ENCODE assay signal across 8 mouse cellular contexts in the genomic region with DNA sequence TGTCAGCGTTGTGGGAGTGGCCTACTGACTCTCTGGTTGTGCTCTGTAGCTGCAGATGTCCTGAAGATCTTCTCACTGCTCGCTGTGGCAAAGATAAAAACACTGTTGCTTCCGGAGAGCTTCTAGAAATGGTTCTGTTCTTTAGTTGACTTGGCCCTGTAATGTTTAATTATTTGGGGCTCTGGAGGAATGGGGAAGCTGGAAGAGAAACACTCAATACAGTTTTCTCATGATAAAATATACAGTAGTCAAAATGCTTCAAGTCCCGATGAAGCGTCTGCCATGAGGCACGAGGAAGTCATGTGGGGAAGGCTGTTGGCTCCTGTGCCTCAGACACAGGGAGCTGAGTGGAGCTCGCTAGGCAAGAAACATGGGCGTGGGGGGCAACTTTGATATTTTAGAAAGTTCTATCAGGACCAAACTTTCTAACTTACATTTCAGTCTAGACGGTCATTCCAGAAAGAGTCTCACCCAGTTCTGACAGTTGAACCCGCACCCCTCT. TPM values are rescaled to one million over a fixed set of nuclear protein-coding genes. Genes with fewer than 3 reads are reported as not detected.
A peak's percentile ranks its signal among the peaks of the same experiment; 100 is the strongest.
DNase-seq lines count a peak whose midpoint lies in the region; ATAC-seq lines count a peak whose summit lies in the region.

No protein-coding gene starts in this region.

- intact Hi-C loops in heart, postnatal 10 days (cut with DNase I) = no loop called here

- H3K36me3 ChIP-seq in megakaryocyte, embryonic 14.5 days (replicated peaks; ENCODE audit: low read length) = peaks cover 15% of the 10 kb centered on the region

- ATAC-seq in common myeloid progenitor, adult 5-6 weeks (replicated peaks; ENCODE audit: low read depth, poor library complexity, severe bottlenecking) = peak; percentile 87

- peaks cover 80% of the 10 kb centered on the region for H3K4me1 ChIP-seq in megakaryocyte, embryonic 14.5 days

- H3K4me3 ChIP-seq in megakaryocyte, embryonic 14.5 days (replicated peaks) = peak overlapping the region; percentile 78

- DNase-seq in layer of hippocampus, adult 11-12 months (ENCODE audit: low spot score) = peak; percentile 13
- DNase-seq in layer of hippocampus, postnatal 25 days (ENCODE audit: extremely low spot score in 1 of 2, low spot score in 1 of 2) = no peak
- peak; percentile 40 to 50 for DNase-seq in heart, postnatal 10 days
- no peak for DNase-seq in layer of hippocampus, adult 18-20 months (ENCODE audit: low spot score in 2 of 2)
- DNase-seq in kidney, adult 9 months = no peak
- DNase-seq in left cerebral cortex, adult 18-20 months (ENCODE audit: low spot score in 2 of 2) = no peak

- no peaks in the 10 kb centered on the region for H3K9me3 ChIP-seq in megakaryocyte, embryonic 14.5 days

- H3K27me3 ChIP-seq in megakaryocyte, embryonic 14.5 days (replicated peaks) = no peaks in the 10 kb centered on the region

RNA-seq across cellular contexts. Expression of a gene that starts 49.8 kb away (rescaled TPM):
- total RNA-seq in layer of hippocampus, postnatal 25 days (2021) = 1 to 10 TPM; 5.6 to 7.5 TPM
- 3.2 and 5.2 TPM in 2 replicates for total RNA-seq in common myeloid progenitor, adult 5-6 weeks (2017)
- under 1 TPM in 1 of 2 experiments, not detected in 1; 0.17 TPM for total RNA-seq in heart, postnatal 10 days (2021)
- 0.07 TPM in 1 of 2 replicates, not detected in the other for polyA plus RNA-seq in megakaryocyte, embryonic 14.5 days (2012; ENCODE audit: insufficient read depth, low replicate concordance)
- total RNA-seq in layer of hippocampus, adult 18-20 months (2021) = 1 to 10 TPM; 4.6 to 6.4 TPM
- total RNA-seq in left cerebral cortex, adult 18-20 months (2021) = 1 to 10 TPM; 6.0 to 7.0 TPM

RNA-seq across cellular contexts. Expression of a gene that starts 50.3 kb away (rescaled TPM):
- total RNA-seq in layer of hippocampus, postnatal 25 days (2021) = 10 to 100 TPM; 10.1 to 14.1 TPM
- 70.7 and 72.6 TPM in 2 replicates for total RNA-seq in common myeloid progenitor, adult 5-6 weeks (2017)
- total RNA-seq in heart, postnatal 10 days (2021) = 10 to 100 TPM; 21.1 to 26.8 TPM
- polyA plus RNA-seq in megakaryocyte, embryonic 14.5 days (2012; ENCODE audit: insufficient read depth, low replicate concordance) = 6.5 TPM in 1 of 2 replicates, not detected in the other
- total RNA-seq in layer of hippocampus, adult 18-20 months (2021) = 10 to 100 TPM; 11.2 to 11.8 TPM
- total RNA-seq in left cerebral cortex, adult 18-20 months (2021) = 10 to 100 TPM in 1 of 2 experiments, 1 to 10 TPM in 1; 8.2 to 10.8 TPM

Comparison
In these comparisons a context has a peak if more than half of its experiments do, and no peak if none do; other contexts are left out.
1. DNase-seq: peak in layer of hippocampus, adult 11-12 months (single experiment) and heart, postnatal 10 days (2 of 2); none in layer of hippocampus, postnatal 25 days (0 of 2), layer of hippocampus, adult 18-20 months (0 of 2), kidney, adult 9 months (single experiment) and left cerebral cortex, adult 18-20 months (0 of 2).